Mouse (Mus musculus): Measurements from ENCODE around the gene Prkce. TPM values are rescaled to one million over a fixed set of nuclear protein-coding genes. Genes with fewer than 3 reads are reported as not detected.

Gene Prkce
- total RNA-seq, 2 experiments from 2014 or later: 2.3 to 5.9 TPM

GRCm38 (mm10) chr17:86214741-86215140 is 47.2 kb downstream of the Prkce start:
- no peak for ATAC-seq (replicated peaks; ENCODE audit: poor library complexity, severe bottlenecking)

- ATAC-seq (replicated peaks; ENCODE audit: poor library complexity, severe bottlenecking): peak; percentile 69; the same call in 1 of the 2 replicates
Measured at GRCm38 (mm10) chr17:86215771-86216170, 48.2 kb downstream of the Prkce start.

- no peak for ATAC-seq (replicated peaks; ENCODE audit: poor library complexity, severe bottlenecking)
Measured at GRCm38 (mm10) chr17:86217468-86217867, 49.9 kb downstream of the Prkce start.

DNA sequence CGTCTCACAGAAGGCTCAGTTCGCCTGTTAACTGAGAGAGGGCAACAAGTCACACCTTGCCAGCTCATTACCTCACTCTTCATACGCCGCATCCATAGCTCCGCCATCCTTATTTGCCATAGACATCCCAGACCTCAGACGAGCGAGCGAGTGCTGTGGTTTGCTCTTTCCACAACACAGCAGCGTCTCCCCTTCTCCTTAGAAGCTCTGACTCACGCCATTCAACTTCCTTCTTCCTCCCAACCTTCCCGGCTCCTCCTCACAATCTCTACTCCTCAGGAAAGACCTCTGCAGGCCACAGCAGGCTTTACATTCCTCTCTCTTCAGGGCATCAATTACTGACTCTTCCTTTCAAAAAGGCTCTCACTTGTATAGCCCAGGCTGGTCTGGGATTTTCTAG is 51.0 kb downstream of the Prkce start:
- ATAC-seq (replicated peaks; ENCODE audit: poor library complexity, severe bottlenecking): peak; percentile 61

DNA sequence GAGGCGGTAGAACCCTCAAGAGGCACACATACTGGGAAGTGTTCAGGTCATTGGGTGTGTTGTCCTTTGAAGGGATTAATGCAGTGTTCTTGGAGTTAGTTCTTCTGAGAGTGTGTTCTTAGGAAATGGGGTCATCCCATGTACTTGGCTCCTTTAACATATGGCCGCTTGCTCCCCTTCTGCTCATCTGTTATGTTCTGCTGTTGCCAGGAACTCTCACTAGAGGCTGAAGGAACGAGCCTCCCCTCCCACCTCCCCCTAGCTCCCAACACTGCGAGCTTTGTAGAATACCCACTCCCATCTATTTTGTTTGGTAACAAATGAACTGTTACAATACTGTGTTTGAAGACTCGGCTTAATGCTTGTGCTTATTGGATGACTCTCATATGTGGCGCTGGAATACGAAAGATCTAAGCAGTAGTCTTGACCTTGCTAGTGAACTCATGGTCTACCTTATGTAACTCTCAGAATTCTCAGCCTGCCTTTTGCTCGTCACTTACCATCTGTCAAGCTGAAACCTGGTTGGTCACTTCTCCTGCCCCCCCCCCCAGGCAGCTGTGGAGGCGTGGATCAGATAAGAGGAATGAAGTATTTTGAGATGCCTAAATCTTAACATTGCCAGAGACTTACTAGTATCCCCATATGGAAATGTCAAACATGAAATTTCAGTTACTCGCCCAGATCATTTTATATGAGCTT is 58.1 kb downstream of the Prkce start:
- ATAC-seq (replicated peaks; ENCODE audit: poor library complexity, severe bottlenecking): no peak

DNA sequence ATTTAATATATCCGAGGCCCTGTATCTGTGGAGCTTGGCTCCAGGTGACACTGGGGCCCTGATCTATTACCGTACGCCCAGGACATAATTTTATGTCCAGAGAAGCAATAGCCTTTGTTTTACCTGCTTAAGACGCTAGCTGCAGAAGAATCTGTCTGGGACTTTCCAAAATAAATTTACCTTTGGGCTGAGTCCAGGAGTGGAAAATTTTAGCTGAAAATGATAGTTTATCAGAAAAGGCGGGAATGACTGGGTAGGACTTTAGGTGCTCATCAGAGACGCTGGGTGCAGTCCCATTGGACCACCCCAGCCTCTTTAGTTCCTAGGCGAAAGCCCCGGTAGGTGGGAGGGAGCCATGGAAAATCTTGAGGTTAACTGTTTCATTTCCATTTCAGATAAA is 58.6 kb downstream of the Prkce start:
- no peak for ATAC-seq (replicated peaks; ENCODE audit: poor library complexity, severe bottlenecking)

GRCm38 (mm10) chr17:86226635-86227034 is 59.0 kb downstream of the Prkce start:
- no peak for ATAC-seq (replicated peaks; ENCODE audit: poor library complexity, severe bottlenecking)

- no peak for ATAC-seq (replicated peaks; ENCODE audit: poor library complexity, severe bottlenecking)
Measured at GRCm38 (mm10) chr17:86227389-86227788, 59.8 kb downstream of the Prkce start.

DNA sequence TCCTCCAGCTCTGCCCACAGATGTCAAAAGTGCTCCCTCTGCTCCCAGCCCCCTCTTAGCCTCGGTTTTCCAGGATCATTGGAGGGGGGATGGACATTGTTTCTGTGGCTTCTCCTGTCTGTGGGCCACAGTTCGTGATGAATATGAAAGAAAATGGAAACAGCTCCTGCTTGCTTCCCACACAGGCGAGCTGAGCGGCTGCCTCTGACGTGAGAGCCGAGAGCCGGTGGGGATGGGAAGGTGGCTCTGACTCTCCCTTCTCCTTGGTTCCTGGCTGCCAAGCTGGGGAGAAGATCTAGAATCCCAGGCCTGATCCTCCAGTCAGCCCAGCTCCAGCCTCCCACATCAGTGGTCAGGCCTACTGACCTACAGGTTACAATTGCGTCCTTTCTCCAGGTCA is 61.3 kb downstream of the Prkce start:
- ATAC-seq (replicated peaks; ENCODE audit: poor library complexity, severe bottlenecking): no peak

GRCm38 (mm10) chr17:86230141-86230633 is 62.6 kb downstream of the Prkce start:
- no peak for ATAC-seq (replicated peaks; ENCODE audit: poor library complexity, severe bottlenecking)

DNA sequence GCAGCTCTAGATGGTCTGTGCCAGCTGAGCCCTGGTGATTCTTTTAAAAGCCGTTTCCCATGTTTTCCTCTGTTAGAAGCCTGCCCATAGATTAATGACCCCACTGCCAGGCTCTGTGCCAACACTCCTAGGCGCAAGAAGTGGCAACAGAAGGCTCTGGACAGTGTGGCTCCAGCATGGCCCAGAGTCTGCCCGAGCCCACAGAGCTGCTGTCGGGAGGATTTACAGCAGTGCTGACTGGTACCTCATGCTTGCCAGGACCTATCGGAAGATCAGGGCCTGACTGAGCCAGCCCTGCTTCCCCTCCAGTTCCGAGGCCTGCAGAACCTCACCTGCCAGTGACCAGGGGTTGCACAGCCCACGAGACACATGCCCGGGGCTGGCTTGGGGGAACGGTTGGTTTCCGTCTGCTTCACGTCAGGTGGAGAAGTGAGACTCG is 64.2 kb downstream of the Prkce start:
- peak; percentile 70 for ATAC-seq (replicated peaks; ENCODE audit: poor library complexity, severe bottlenecking)

DNA sequence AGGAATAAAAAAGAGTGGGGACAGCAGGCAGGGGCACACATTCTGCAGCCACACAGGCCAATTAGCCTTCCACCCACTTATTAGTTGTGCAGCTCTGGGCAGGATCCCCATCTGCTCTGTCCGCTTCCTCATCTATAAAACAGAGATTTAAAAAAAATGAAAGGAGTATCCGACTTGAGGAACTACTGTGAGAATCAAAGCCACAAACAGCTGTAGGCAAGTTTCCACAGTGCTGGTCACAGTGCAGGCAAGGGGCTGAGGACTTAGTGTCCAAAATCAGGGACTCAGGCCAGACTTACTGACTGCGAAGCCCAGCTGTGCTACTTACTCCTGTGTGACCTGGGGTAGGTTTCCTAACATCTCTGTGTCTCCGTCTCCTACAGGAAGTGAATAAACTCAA is 64.7 kb downstream of the Prkce start:
- peak; percentile 77 for ATAC-seq (replicated peaks; ENCODE audit: poor library complexity, severe bottlenecking)

- no peak for ATAC-seq (replicated peaks; ENCODE audit: poor library complexity, severe bottlenecking)
Measured at GRCm38 (mm10) chr17:86234587-86235150, 67.1 kb downstream of the Prkce start.

GRCm38 (mm10) chr17:86236026-86236712 is 68.6 kb downstream of the Prkce start:
- no peak for ATAC-seq (replicated peaks; ENCODE audit: poor library complexity, severe bottlenecking)

DNA sequence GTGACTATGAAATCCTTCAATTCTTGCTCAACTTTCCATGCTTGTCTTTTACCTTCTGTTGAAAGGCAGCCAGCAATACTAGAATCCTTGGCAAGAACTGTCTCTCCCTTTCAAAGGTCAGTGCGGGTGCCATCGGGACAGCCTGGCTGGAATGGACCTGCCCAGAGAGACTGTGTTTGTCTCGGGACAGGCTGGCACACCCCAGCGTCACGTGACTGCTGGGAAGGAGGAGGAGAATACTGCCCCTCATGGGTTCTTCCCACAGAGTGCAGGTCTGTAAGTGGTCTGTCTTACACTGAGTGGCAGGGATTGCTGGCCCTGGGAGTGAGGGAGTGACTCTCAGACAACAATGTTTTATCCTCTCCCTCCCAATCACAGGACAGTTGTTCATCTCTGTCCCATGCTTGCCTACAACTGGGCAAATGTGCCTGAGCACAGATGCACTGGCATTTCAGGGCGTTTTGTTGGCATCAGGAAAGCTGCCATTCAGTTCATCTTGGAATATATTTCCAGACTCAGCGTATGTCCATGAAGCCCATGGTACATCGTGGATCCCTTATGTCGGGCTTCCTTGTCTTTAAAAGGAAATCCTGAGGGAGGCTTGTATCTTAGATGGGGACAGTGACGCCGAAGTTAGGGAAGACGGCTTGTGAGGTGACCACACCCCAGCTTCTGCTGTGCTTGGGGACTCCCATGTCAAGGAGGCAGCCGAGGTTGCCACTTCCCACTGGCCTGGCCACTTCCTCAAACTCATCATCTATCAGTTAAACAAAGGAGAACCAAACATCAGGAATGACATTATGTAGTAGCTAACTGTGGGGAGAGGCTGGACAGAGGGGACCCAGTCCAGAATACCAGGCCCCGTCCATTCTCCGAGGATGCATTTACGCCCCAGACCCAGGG is 69.5 kb downstream of the Prkce start:
- ATAC-seq (replicated peaks; ENCODE audit: poor library complexity, severe bottlenecking): peak; percentile 93

GRCm38 (mm10) chr17:86242291-86242690 is 74.7 kb downstream of the Prkce start:
- ATAC-seq (replicated peaks; ENCODE audit: poor library complexity, severe bottlenecking): no peak

- peak; percentile 85 for ATAC-seq (replicated peaks; ENCODE audit: poor library complexity, severe bottlenecking)
Measured at GRCm38 (mm10) chr17:86243109-86243527, 75.5 kb downstream of the Prkce start.

DNA sequence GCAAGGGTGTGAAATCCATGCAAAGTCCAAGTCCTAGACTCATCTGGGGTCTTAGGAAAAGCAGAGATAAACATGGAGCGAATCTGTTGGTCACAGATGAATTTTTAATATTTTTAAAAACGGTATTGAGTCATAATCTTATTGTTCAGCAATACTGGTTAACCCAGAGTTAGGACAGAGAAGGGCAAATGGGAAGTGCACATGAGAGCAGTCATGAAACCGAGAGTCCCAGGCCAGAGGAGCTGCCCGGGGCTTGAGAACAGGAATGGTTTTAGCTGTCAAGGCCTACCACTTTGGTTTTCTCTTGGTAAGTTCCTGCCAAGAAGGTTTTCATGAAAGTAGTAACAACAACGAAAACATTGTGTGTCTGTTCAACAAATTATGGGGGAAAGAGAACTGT is 76.8 kb downstream of the Prkce start:
- peak; percentile 55 for ATAC-seq (replicated peaks; ENCODE audit: poor library complexity, severe bottlenecking)

DNA sequence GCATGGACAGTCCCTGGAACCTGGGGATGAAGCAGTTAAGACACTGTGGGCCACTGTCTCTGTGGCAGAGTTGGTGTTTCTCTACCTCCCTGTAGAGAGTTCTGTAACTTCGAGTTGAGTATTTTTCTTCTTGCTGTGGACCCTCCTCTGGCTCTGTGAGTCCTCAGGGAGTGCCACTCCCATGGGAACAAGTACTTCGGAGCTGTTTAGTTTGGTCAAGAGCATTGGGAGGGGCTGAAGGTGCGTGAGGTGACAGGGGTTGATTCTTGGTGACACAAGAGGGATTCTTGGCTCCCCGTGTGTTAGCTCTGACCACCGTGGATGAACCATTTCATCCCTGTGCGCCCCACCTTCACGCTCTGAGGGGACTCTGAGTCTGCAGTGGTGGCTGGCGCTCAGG is 81.2 kb downstream of the Prkce start:
- ATAC-seq (replicated peaks; ENCODE audit: poor library complexity, severe bottlenecking): 0 out of 2 replicates have a peak, but pooled peaks have one; percentile 5
